Mouse (Mus musculus) heart, postnatal 0 days (tissue): ENCODE results near the gene Rassf5. TPM values are rescaled to one million over a fixed set of nuclear protein-coding genes. Genes with fewer than 3 reads are reported as not detected.

Source experiments
- ATAC-seq: fragments of 200-750 bp; cut with Nextera tagmentation; 2 replicates; pipeline ENCODE4 v1.8.0; 2017; ENCODE audit warnings: low read depth, moderate number of reproducible peaks, moderate library complexity; ENCODE audit not compliant: insufficient read depth
- DNase-seq: peaks from one replicate; pipeline ENCODE4 v3.0.0-alpha.2; 2016; ENCODE audit warnings: low spot score
- H3K27ac ChIP-seq: fragments of 300-500 bp; sonication (generic); 2 replicates; pipeline ENCODE4 v1.5.1; 2014; ENCODE audit warnings: low read depth, mild to moderate bottlenecking
- H3K27me3 ChIP-seq: fragments of 300-500 bp; sonication (generic); 2 replicates; pipeline ENCODE4 v1.6.1; 2014; ENCODE audit warnings: low read length, mixed read lengths; ENCODE audit not compliant: control insufficient read depth, insufficient read depth
- H3K36me3 ChIP-seq: fragments of 300-500 bp; sonication (generic); replicated peaks from 2 replicates; pipeline ENCODE4 v1.6.1; 2014; ENCODE audit warnings: low read length, mixed read lengths; ENCODE audit not compliant: control insufficient read depth, insufficient read depth
- H3K4me1 ChIP-seq: fragments of 300-500 bp; sonication (generic); 2 replicates; pipeline ENCODE4 v1.6.1; 2014; ENCODE audit warnings: antibody characterized with exemption; ENCODE audit not compliant: control insufficient read depth, insufficient read depth
- H3K4me2 ChIP-seq: fragments of 300-500 bp; sonication (generic); 2 replicates; pipeline ENCODE4 v1.6.1; 2014; ENCODE audit warnings: low read depth, mild to moderate bottlenecking, low read length, moderate library complexity
- H3K4me3 ChIP-seq: fragments of 300-500 bp; sonication (generic); 2 replicates; pipeline ENCODE4 v1.5.1; 2014; ENCODE audit warnings: low read depth, low read length
- H3K9ac ChIP-seq: fragments of 300-500 bp; sonication (generic); replicated peaks from 2 replicates; pipeline ENCODE4 v1.6.1; 2014; ENCODE audit warnings: low read depth, low read length, mixed read lengths
- H3K9me3 ChIP-seq: fragments of 300-500 bp; sonication (generic); replicated peaks from 2 replicates; pipeline ENCODE4 v1.6.1; 2016; ENCODE audit warnings: low read length; ENCODE audit not compliant: control insufficient read depth
- CTCF ChIP-seq: IDR thresholded peaks from 2 replicates; pipeline ENCODE4 v1.5.1; 2016; ENCODE audit warnings: antibody characterized with exemption, control low read depth, low read depth
- EP300 ChIP-seq: IDR thresholded peaks from 2 replicates; pipeline ENCODE4 v1.6.1; 2016; ENCODE audit warnings: antibody characterized with exemption, low read depth
- WGBS: fragments of 180-500 bp; shearing (Covaris S2); extraction: QIAGEN DNeasy Blood & Tissue Kit; methylation state at CpG from one replicate; pipeline ENCODE4 v1.1.7; 2014; 5-methylcytosine and 5-hydroxymethylcytosine counted together
- polyA plus RNA-seq: library from polyadenylated mRNA; unstranded; fragments of >200 nt; fragmentation: Nextera tagmentation; extraction: Ambion mirVana; gene quantifications from 2 replicates; pipeline ENCODE4 v1.2.1, GENCODE M21; 2015
- total RNA-seq: library from RNA; depleted of rRNA; stranded (reverse); fragments of >200 nt; gene quantifications from 2 replicates; pipeline ENCODE4 v1.2.3, GENCODE M21; 2014; ENCODE audit warnings: low replicate concordance

Rassf5 gene
- total and polyA plus RNA-seq, 2 experiments from 2014 or later, result 3.3 TPM

DNA sequence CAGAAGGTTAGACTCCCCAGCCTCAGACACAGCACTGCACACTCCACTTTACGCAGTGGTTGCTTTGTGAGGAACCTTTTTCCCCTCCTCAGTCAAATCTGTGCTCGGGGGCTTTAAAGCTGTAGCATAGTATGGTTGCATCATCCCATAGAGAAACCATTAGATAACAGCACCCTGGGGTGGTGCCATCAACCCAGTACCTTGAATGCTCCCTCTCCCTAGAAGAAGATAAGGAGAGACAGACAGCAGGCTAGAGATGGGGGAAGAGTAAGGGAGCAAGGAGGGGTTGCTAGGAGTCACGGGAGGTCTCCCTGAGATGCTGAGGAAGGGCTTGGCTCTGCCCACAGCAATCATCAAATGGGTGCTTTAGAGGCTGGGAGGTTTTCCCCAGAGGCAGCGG lies 43.7 kb downstream of the Rassf5 start:
- no peak overlapping the region for H3K4me3 ChIP-seq
- ATAC-seq (no peak), DNase-seq (no peak)
- TF ChIP-seq EP300 (no peak), CTCF (no peak)
- H3K4me1 ChIP-seq, result no peaks in the 10 kb centered on the region
- no peaks in the 10 kb centered on the region for H3K9me3 ChIP-seq
- no peak overlapping the region for H3K27ac ChIP-seq
- no peaks in the 10 kb centered on the region for H3K27me3 ChIP-seq
- H3K9ac ChIP-seq, result no peak overlapping the region
- 81% methylated on average over 4 of the region's 4 CpGs for WGBS
- H3K36me3 ChIP-seq, result no peaks in the 10 kb centered on the region
- no peak overlapping the region for H3K4me2 ChIP-seq

DNA sequence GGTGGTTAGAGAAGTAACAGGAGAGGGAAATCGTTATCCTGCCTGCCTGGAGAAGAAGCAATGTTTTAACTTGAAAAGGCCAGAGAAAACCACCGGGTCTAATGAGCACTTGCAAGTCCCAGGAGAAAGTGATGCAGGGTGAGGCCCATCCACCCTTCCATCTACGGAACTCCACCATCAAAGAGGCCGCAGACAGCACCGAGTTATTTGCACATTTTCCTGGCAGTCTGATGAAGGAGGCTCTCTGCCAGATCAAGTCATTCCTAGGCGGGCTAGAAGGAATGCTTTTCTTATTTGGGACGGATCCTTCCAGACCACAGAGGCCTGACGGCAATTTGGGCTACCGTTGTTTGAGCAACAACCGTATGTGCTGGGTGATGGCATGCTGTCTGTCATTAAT lies 44.5 kb downstream of the Rassf5 start:
- DNase-seq, result no peak
- H3K27ac ChIP-seq, result no peak overlapping the region
- TF ChIP-seq CTCF (no peak), EP300 (no peak)

DNA sequence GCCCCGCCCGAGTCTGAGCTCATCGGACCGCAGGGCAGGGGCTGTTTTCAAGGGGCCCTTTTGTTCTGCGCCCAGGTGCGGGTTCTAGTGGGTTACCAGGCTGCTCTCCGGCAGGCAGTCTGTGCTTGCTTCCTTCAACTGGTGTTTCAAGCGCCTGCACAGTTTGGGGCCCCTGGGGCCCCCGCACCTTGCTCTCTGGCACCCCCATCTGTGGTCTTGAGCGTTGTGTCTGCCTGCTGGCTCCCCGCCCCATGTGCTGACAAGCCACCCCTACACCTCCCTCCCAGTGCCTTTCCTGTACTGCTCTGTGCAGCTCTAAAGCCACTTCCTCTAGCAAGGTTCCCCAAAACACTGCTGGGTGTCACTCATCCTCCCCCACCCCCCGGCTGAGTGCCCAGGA lies 45.1 kb downstream of the Rassf5 start:
- no peak for DNase-seq
- no peaks in the 10 kb centered on the region for H3K9me3 ChIP-seq
- no peak overlapping the region for H3K9ac ChIP-seq
- H3K27me3 ChIP-seq, result no peaks in the 10 kb centered on the region
- no peak overlapping the region for H3K27ac ChIP-seq
- no peak overlapping the region; the same call in 1 of the 2 replicates for H3K4me2 ChIP-seq
- no peak for ATAC-seq
- WGBS, result 62% methylated on average over 12 of the region's 12 CpGs
- H3K36me3 ChIP-seq, result no peaks in the 10 kb centered on the region
- peak overlapping the region; percentile 23; the same call in 1 of the 2 replicates for H3K4me3 ChIP-seq
- no peaks in the 10 kb centered on the region for H3K4me1 ChIP-seq
- no peak for TF ChIP-seq EP300
- TF ChIP-seq CTCF, result no peak

More for the DNA sequence above, 44.5 kb downstream of the Rassf5 start:
- Histone ChIP-seq H3K36me3 (no peaks in the 10 kb centered on the region), H3K4me1 (no peaks in the 10 kb centered on the region), H3K27me3 (no peaks in the 10 kb centered on the region), H3K4me2 (no peak overlapping the region; the same call in 1 of the 2 replicates), H3K9ac (no peak overlapping the region), H3K9me3 (no peaks in the 10 kb centered on the region), H3K4me3 (no peak overlapping the region)
- WGBS, result 66% methylated on average over 10 of the region's 10 CpGs
- ATAC-seq, result no peak

DNA sequence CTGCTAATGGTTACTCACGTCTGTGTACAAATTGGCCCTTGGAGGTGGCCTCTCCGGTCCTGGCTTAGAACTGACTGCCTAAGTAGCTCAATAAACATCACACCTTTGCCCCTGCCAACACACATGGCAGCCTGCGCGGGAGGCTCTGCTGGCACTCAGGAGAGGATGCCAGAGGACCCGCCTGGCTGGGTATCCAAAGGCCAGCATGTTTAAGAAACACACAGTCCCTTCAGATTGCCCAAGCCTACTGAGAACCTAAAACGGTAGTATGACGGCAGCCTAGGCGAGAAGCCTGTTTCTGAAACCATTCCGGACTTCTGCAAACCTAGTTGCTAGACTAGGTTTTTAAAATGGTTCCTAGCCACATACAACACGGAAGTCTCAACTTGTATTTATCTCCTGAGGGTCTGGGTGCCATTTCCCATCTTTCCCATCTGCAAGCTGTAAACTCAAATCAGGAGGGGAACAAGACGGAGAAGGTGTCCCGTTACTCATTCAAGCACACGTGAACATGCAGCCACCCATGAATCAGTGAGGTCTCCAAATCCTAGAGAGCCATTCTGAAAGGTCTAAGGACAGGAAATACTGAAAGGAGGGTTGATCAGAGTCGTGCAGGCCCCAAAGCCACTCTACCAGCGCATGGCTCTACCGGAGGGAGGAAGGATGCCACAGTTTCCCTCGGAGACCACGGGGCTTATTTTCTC lies 45.8 kb downstream of the Rassf5 start:
- ATAC-seq (no peak), DNase-seq (no peak)
- Histone ChIP-seq H3K4me1 (no peaks in the 10 kb centered on the region), H3K27me3 (no peaks in the 10 kb centered on the region), H3K4me3 (peak overlapping the region; percentile 23; the same call in 1 of the 2 replicates), H3K27ac (no peak overlapping the region), H3K9me3 (no peaks in the 10 kb centered on the region), H3K9ac (no peak overlapping the region), H3K4me2 (peak overlapping the region; percentile 26; the same call in 1 of the 2 replicates), H3K36me3 (no peaks in the 10 kb centered on the region)
- 79% methylated on average over 18 of the region's 18 CpGs for WGBS
- TF ChIP-seq CTCF (no peak), EP300 (no peak)

DNA sequence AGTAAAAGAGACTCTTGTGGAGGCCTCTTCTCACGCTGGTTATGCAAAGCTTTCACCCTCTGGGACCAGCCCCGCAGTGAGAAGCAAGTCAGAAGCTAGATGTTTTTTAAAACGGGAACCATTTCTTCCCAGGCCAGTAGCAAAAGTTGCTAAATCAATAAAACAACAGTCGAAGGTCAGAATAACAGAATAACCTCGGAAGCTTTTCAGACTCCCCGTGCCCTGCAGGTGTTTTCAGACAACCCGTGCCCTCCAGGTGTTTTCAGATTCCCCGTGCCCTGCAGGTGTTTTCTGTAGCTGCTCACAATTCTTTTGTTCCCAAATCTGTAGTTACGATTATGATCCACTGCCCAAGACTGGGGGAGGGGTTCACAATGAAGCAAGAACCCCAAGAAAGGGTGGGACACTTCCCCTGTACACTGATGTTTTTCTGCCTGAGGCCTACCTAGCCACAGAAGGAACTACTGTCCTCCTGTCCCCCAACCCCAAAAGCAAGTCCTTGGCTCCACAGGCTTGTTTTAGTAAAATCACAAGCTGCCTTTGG lies 46.6 kb downstream of the Rassf5 start:
- H3K9me3 ChIP-seq, result no peaks in the 10 kb centered on the region
- no peaks in the 10 kb centered on the region for H3K27me3 ChIP-seq
- WGBS, result 85% methylated on average over 9 of the region's 9 CpGs
- TF ChIP-seq EP300 (no peak), CTCF (no peak)
- no peaks in the 10 kb centered on the region for H3K4me1 ChIP-seq
- H3K27ac ChIP-seq, result no peak overlapping the region
- DNase-seq (no peak), ATAC-seq (no peak)
- peak overlapping the region; percentile 23; the same call in 1 of the 2 replicates for H3K4me3 ChIP-seq
- no peaks in the 10 kb centered on the region for H3K36me3 ChIP-seq
- no peak overlapping the region for H3K9ac ChIP-seq
- H3K4me2 ChIP-seq, result peak overlapping the region; percentile 26; the same call in 1 of the 2 replicates

DNA sequence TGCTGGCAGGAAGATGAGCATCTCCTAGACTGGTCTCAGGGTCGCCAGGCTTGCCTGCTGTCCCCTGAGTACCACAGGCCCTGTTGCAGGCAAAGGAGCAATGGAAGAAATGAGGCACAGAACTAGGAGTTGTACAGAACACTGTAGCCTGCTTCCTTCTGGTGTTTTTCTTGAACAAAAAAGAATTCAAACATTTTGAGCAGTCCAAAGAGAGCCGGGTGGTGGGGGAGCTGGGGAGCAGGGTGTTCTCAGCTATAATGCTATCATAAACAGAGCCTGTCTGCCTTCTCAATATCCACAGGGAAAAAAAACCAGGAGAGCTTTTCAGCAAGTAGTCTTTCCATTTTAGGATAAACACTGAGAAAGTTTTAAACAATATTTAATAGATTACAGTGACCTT lies 49.0 kb downstream of the Rassf5 start:
- no peak overlapping the region for H3K27ac ChIP-seq

More for the DNA sequence above, 49.0 kb downstream of the Rassf5 start:
- H3K27me3 ChIP-seq, result no peaks in the 10 kb centered on the region
- DNase-seq, result no peak
- H3K4me3 ChIP-seq, result no peak overlapping the region
- H3K9me3 ChIP-seq, result no peaks in the 10 kb centered on the region
- WGBS, result 56% methylated on average over 2 of the region's 2 CpGs
- H3K4me2 ChIP-seq, result no peak overlapping the region
- no peak for ATAC-seq
- no peaks in the 10 kb centered on the region for H3K36me3 ChIP-seq
- TF ChIP-seq EP300 (no peak), CTCF (no peak)
- no peak overlapping the region for H3K9ac ChIP-seq
- no peaks in the 10 kb centered on the region for H3K4me1 ChIP-seq
